Comparison of ENCODE assay signal across 13 mouse cellular contexts in the genomic region with DNA sequence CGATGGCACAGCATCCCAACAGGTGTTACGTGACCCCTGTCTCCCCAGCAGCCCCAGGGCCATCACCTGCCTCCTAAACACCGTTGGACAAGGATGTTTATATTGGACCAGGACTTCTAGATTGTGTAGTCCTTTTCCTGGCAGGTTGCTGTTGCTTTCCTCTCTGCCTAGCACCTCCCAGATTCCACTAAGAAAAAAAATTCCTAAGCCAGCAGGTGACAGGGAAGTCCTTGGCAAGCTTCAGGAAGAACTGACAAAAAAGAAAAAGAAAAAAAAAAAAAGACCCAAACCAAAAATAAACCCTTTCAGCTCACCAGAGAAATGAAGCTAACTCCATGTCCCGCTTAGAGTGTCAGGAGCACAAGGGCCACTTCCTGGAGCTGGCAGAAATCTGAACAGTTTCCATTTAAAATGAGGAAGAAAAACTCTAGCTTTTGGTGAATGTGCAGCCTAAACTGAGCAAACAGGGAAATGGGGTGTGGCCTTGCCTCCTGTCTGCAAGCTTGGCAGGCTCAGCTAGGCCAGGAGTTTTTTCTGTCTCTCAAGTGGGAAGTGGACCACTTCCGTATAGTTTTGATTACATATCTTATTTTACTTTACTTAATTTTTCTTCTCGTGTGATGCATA. TPM values are rescaled to one million over a fixed set of nuclear protein-coding genes. Genes with fewer than 3 reads are reported as not detected.
DNase-seq lines count a peak whose midpoint lies in the region; ATAC-seq and TF ChIP-seq lines count a peak whose summit lies in the region.
"Had no signal": no experiment of that assay in that cellular context is flagged by ENCODE, and none has a peak within 500 bp of the region (broad histone marks: within the 10 kb centered on the region; RNA-seq: fewer than 3 reads in every experiment).

No protein-coding gene starts in this region.

- 44% methylated on average over 6 of the region's 6 CpGs for WGBS in heart, adult 2 months
- 78% methylated on average over 6 of the region's 6 CpGs for WGBS in hindbrain, embryonic 13.5 days

- no peak for TF ChIP-seq EP300 in heart, adult 2 months (IDR thresholded peaks at IDR 0.05; ENCODE audit: insufficient read depth, low read depth, low read length)

- H3K27me3 ChIP-seq in heart, adult 2 months (ENCODE audit: control insufficient read depth, insufficient read depth, low read length), result no peaks in the 10 kb centered on the region
- H3K27me3 ChIP-seq in hindbrain, embryonic 13.5 days, result peaks cover 8% of the 10 kb centered on the region

- no peak for TF ChIP-seq CTCF in heart, adult 2 months (IDR thresholded peaks at IDR 0.05)

- H3K27ac ChIP-seq in heart, adult 2 months, result peak overlapping the region; percentile 12; the same call in 1 of the 2 replicates
- H3K27ac ChIP-seq in hindbrain, embryonic 13.5 days, result no peak overlapping the region
- H3K27ac ChIP-seq: liver, embryonic 13.5 days; neural tube, embryonic 12.5 days had no signal

- intact Hi-C loops in heart, adult 2 months (cut with DNase I), result no loop called here
- intact Hi-C loops in heart, postnatal 25 days (cut with DNase I), result no loop called here

- H3K4me2 ChIP-seq in hindbrain, embryonic 13.5 days, result no peak overlapping the region
- H3K4me2 ChIP-seq: liver, embryonic 13.5 days; neural tube, embryonic 12.5 days had no signal

- H3K4me1 ChIP-seq in heart, adult 2 months (ENCODE audit: control insufficient read depth, insufficient read depth, low read length), result peaks cover 7% of the 10 kb centered on the region
- H3K4me1 ChIP-seq in hindbrain, embryonic 13.5 days (replicated peaks), result no peaks in the 10 kb centered on the region
- H3K4me1 ChIP-seq: liver, embryonic 13.5 days; neural tube, embryonic 12.5 days had no signal

- no peaks in the 10 kb centered on the region for H3K9me3 ChIP-seq in hindbrain, embryonic 13.5 days
- H3K9me3 ChIP-seq: liver, embryonic 13.5 days; neural tube, embryonic 12.5 days had no signal

- H3K79me2 ChIP-seq in heart, adult 2 months (replicated peaks; ENCODE audit: control insufficient read depth, insufficient read depth, low read length), result no peaks in the 10 kb centered on the region

- ATAC-seq in hindbrain, embryonic 13.5 days (ENCODE audit: low FRiP score), result no peak
- ATAC-seq: activated CD4-positive, CD25-positive, alpha-beta regulatory T cell, adult 4 months; forebrain, embryonic 14.5 days had no signal

- TF ChIP-seq POLR2A in heart, adult 2 months (IDR thresholded peaks at IDR 0.05; ENCODE audit: insufficient read depth, low read depth, low read length), result no peak

- no peak overlapping the region for H3K4me3 ChIP-seq in heart, adult 2 months
- H3K4me3 ChIP-seq in hindbrain, embryonic 13.5 days, result no peak overlapping the region
- H3K4me3 ChIP-seq: liver, embryonic 13.5 days; neural tube, embryonic 12.5 days had no signal

- no peak overlapping the region; the same call in 1 of the 2 replicates for H3K9ac ChIP-seq in heart, adult 2 months (ENCODE audit: low read depth, low read length)
- no peak overlapping the region for H3K9ac ChIP-seq in hindbrain, embryonic 13.5 days
- H3K9ac ChIP-seq: liver, embryonic 13.5 days; neural tube, embryonic 12.5 days had no signal

- H3K36me3 ChIP-seq in heart, adult 2 months (ENCODE audit: control insufficient read depth, insufficient read depth, low read length), result no peaks in the 10 kb centered on the region
- no peaks in the 10 kb centered on the region for H3K36me3 ChIP-seq in hindbrain, embryonic 13.5 days
- H3K36me3 ChIP-seq: liver, embryonic 13.5 days; neural tube, embryonic 12.5 days had no signal

- peak in 1 of 2 experiments; percentile 32 for DNase-seq in heart, adult 2 months
- no peak for DNase-seq in heart, postnatal 25 days (ENCODE audit: low spot score)
- DNase-seq in urinary bladder, postnatal 14 days (ENCODE audit: low spot score), result peak; percentile 33
- no peak for DNase-seq in urinary bladder, adult 2 months (ENCODE audit: low spot score)
- peak; percentile 42 for DNase-seq in lung, postnatal 10 days
- no peak for DNase-seq in ovary, postnatal 36 days (ENCODE audit: low spot score)
- no peak for DNase-seq in c-Kit-positive CD71-positive TER-119-positive erythroid progenitor cells, embryonic 14.5 days (ENCODE audit: low spot score)
- DNase-seq: cerebellum, postnatal 36 days; liver, embryonic 13.5 days had no signal

RNA-seq across cellular contexts. Expression of a gene that starts 6.3 kb away (rescaled TPM):
- total RNA-seq in heart, adult 2 months (2021), result 1 to 10 TPM; 1.4 to 1.9 TPM
- 1.2 and 1.8 TPM in 2 replicates for polyA plus RNA-seq in heart, adult 2 months (2012; rRNA removed)
- 1 to 10 TPM; 1.9 to 2.0 TPM for total RNA-seq in heart, postnatal 25 days (2021)
- polyA plus RNA-seq in urinary bladder, adult 2 months (2012; rRNA removed), result 15.0 and 22.7 TPM in 2 replicates
- polyA plus RNA-seq in hindbrain, embryonic 13.5 days (2015; fragmentation: Nextera tagmentation; extraction: Ambion mirVana), result 0.31 and 0.57 TPM in 2 replicates

Comparison
In these comparisons a context has a peak if more than half of its experiments do, and no peak if none do; other contexts are left out.
1. DNase-seq: peak in urinary bladder, postnatal 14 days (single experiment) and lung, postnatal 10 days (single experiment); none in heart, postnatal 25 days (single experiment), urinary bladder, adult 2 months (single experiment), ovary, postnatal 36 days (single experiment) and c-Kit-positive CD71-positive TER-119-positive erythroid progenitor cells, embryonic 14.5 days (single experiment).